Mouse (Mus musculus): Measurements from ENCODE around the gene Zbtb42. TPM values are rescaled to one million over a fixed set of nuclear protein-coding genes. Genes with fewer than 3 reads are reported as not detected.
A peak's percentile ranks its signal among the peaks of the same experiment; 100 is the strongest.

Gene Zbtb42
- polyA plus RNA-seq, 1 experiment = 1.7 TPM

GRCm38 (mm10) chr12:112677943-112678554 lies 579 bp upstream of the Zbtb42 start:
- H3K4me1 ChIP-seq (ENCODE audit: control insufficient read depth, insufficient read depth, low read length) = no peaks in the 10 kb centered on the region; the same call in 1 of the 2 replicates
- TF ChIP-seq CTCF (IDR thresholded peaks at IDR 0.05; ENCODE audit: extremely low read depth, insufficient read depth, low read length) (no peak), POLR2A (IDR thresholded peaks at IDR 0.05; ENCODE audit: extremely low read depth, insufficient read depth, low read length) (no peak)
- H3K27ac ChIP-seq (ENCODE audit: insufficient read depth, low read length) = no peak overlapping the region
- H3K4me3 ChIP-seq (ENCODE audit: insufficient read depth, low read length) = peak overlapping the region; percentile 17; the same call in 1 of the 2 replicates

GRCm38 (mm10) chr12:112679027-112679996 lies 684 bp downstream of the Zbtb42 start:
- Histone ChIP-seq H3K4me3 (ENCODE audit: insufficient read depth, low read length) (peak overlapping the region; percentile 17), H3K27ac (ENCODE audit: insufficient read depth, low read length) (no peak overlapping the region), H3K4me1 (ENCODE audit: control insufficient read depth, insufficient read depth, low read length) (no peaks in the 10 kb centered on the region)
- TF ChIP-seq POLR2A (IDR thresholded peaks at IDR 0.05; ENCODE audit: extremely low read depth, insufficient read depth, low read length) (no peak), CTCF (IDR thresholded peaks at IDR 0.05; ENCODE audit: extremely low read depth, insufficient read depth, low read length) (no peak)

GRCm38 (mm10) chr12:112683351-112683750 lies 4.7 kb downstream of the Zbtb42 start:
- Histone ChIP-seq H3K27ac (ENCODE audit: insufficient read depth, low read length) (no peak overlapping the region), H3K4me3 (ENCODE audit: insufficient read depth, low read length) (no peak overlapping the region), H3K4me1 (ENCODE audit: control insufficient read depth, insufficient read depth, low read length) (no peaks in the 10 kb centered on the region)
- no peak for TF ChIP-seq CTCF (IDR thresholded peaks at IDR 0.05; ENCODE audit: extremely low read depth, insufficient read depth, low read length)
- TF ChIP-seq POLR2A (IDR thresholded peaks at IDR 0.05; ENCODE audit: extremely low read depth, insufficient read depth, low read length) = no peak

GRCm38 (mm10) chr12:112688458-112688857 lies 9.8 kb downstream of the Zbtb42 start:
- TF ChIP-seq CTCF (IDR thresholded peaks at IDR 0.05; ENCODE audit: extremely low read depth, insufficient read depth, low read length) (no peak), POLR2A (IDR thresholded peaks at IDR 0.05; ENCODE audit: extremely low read depth, insufficient read depth, low read length) (no peak)
- Histone ChIP-seq H3K27ac (ENCODE audit: insufficient read depth, low read length) (no peak overlapping the region), H3K4me3 (ENCODE audit: insufficient read depth, low read length) (no peak overlapping the region), H3K4me1 (ENCODE audit: control insufficient read depth, insufficient read depth, low read length) (peaks cover 2% of the 10 kb centered on the region; the same call in 1 of the 2 replicates)

- TF ChIP-seq CTCF (IDR thresholded peaks at IDR 0.05; ENCODE audit: extremely low read depth, insufficient read depth, low read length) (no peak), POLR2A (IDR thresholded peaks at IDR 0.05; ENCODE audit: extremely low read depth, insufficient read depth, low read length) (peak; percentile 96)
Observed at GRCm38 (mm10) chr12:112693185-112694126, 14.8 kb downstream of the Zbtb42 start.

GRCm38 (mm10) chr12:112694127-112694475 lies 15.5 kb downstream of the Zbtb42 start:
- TF ChIP-seq CTCF (IDR thresholded peaks at IDR 0.05; ENCODE audit: extremely low read depth, insufficient read depth, low read length) = no peak
- TF ChIP-seq POLR2A (IDR thresholded peaks at IDR 0.05; ENCODE audit: extremely low read depth, insufficient read depth, low read length) = no peak
- H3K4me1 ChIP-seq (ENCODE audit: control insufficient read depth, insufficient read depth, low read length) = peaks cover 2% of the 10 kb centered on the region; the same call in 1 of the 2 replicates
- H3K27ac ChIP-seq (ENCODE audit: insufficient read depth, low read length) = peak overlapping the region; percentile 43
- peak overlapping the region; percentile 54 for H3K4me3 ChIP-seq (ENCODE audit: insufficient read depth, low read length)

More at GRCm38 (mm10) chr12:112693185-112694126, 14.8 kb downstream of the Zbtb42 start:
- peak overlapping the region; percentile 47 for H3K27ac ChIP-seq (ENCODE audit: insufficient read depth, low read length)
- peak overlapping the region; percentile 54 for H3K4me3 ChIP-seq (ENCODE audit: insufficient read depth, low read length)
- peaks cover 2% of the 10 kb centered on the region; the same call in 1 of the 2 replicates for H3K4me1 ChIP-seq (ENCODE audit: control insufficient read depth, insufficient read depth, low read length)

- Histone ChIP-seq H3K27ac (ENCODE audit: insufficient read depth, low read length) (no peak overlapping the region), H3K4me3 (ENCODE audit: insufficient read depth, low read length) (no peak overlapping the region), H3K4me1 (ENCODE audit: control insufficient read depth, insufficient read depth, low read length) (peaks cover 2% of the 10 kb centered on the region; the same call in 1 of the 2 replicates)
- TF ChIP-seq POLR2A (IDR thresholded peaks at IDR 0.05; ENCODE audit: extremely low read depth, insufficient read depth, low read length) (no peak), CTCF (IDR thresholded peaks at IDR 0.05; ENCODE audit: extremely low read depth, insufficient read depth, low read length) (no peak)
Observed at GRCm38 (mm10) chr12:112696806-112697425, 18.3 kb downstream of the Zbtb42 start.

- no peaks in the 10 kb centered on the region for H3K4me1 ChIP-seq (ENCODE audit: control insufficient read depth, insufficient read depth, low read length)
- no peak overlapping the region for H3K4me3 ChIP-seq (ENCODE audit: insufficient read depth, low read length)
- H3K27ac ChIP-seq (ENCODE audit: insufficient read depth, low read length) = no peak overlapping the region
- TF ChIP-seq CTCF (IDR thresholded peaks at IDR 0.05; ENCODE audit: extremely low read depth, insufficient read depth, low read length) = no peak
- no peak for TF ChIP-seq POLR2A (IDR thresholded peaks at IDR 0.05; ENCODE audit: extremely low read depth, insufficient read depth, low read length)
Observed at GRCm38 (mm10) chr12:112700522-112700921, 21.9 kb downstream of the Zbtb42 start.

Data from cortical plate, adult 2 months (tissue).